Mouse (Mus musculus): Measurements from ENCODE around the gene Gm15114. TPM values are rescaled to one million over a fixed set of nuclear protein-coding genes. Genes with fewer than 3 reads are reported as not detected.

Gm15114 gene
- not detected for polyA plus RNA-seq (2017; shearing (Covaris generic))

GRCm38 (mm10) chrX:148488649-148489048 lies at the start of gene Gm15114:
TSS of gene Gm15114 (plus strand) at chrX:148488949.

Other genes with a start within 250 kb of the Gm15114 start
- not detected for gene Gm8334, start 126.2 kb downstream of the Gm15114 start, polyA plus RNA-seq (2017; shearing (Covaris generic))
- 0.11 TPM for gene Gm15127, start 174.6 kb downstream of the Gm15114 start, polyA plus RNA-seq (2017; shearing (Covaris generic))

Data from CD4-positive, CD25-positive, alpha-beta regulatory T cell (primary cell).